Mouse (Mus musculus) gonadal fat pad, adult 2 months (tissue): ENCODE results near the gene Ccndbp1. TPM values are rescaled to one million over a fixed set of nuclear protein-coding genes. Genes with fewer than 3 reads are reported as not detected.

ENCODE experiments used
- polyA plus RNA-seq: library from polyadenylated mRNA; depleted of rRNA; stranded (reverse); fragments of >200 nt; gene quantifications from 2 replicates; pipeline ENCODE4 v1.2.3, GENCODE M21; 2012; rRNA removed

Gene Ccndbp1
- polyA plus RNA-seq, 1 experiment: 28.4 TPM

Other genes starting within 250 kb of the Ccndbp1 start
- gene Cdan1, start 158.3 kb upstream of the Ccndbp1 start, polyA plus RNA-seq: 13.9 and 16.4 TPM in 2 replicates
- gene Ttbk2, start 157.8 kb upstream of the Ccndbp1 start, polyA plus RNA-seq: 3.1 and 3.9 TPM in 2 replicates
- gene Ubr1, start 37.7 kb upstream of the Ccndbp1 start, polyA plus RNA-seq: 31.0 and 33.1 TPM in 2 replicates
- 10.7 and 12.2 TPM in 2 replicates for gene Tmem62, start 31.4 kb upstream of the Ccndbp1 start, polyA plus RNA-seq
- 0.04 and 0.11 TPM in 2 replicates for gene Epb42, start 28.7 kb downstream of the Ccndbp1 start, polyA plus RNA-seq
- 0.23 TPM in 1 of 2 replicates, not detected in the other for gene Tgm5, start 77.4 kb downstream of the Ccndbp1 start, polyA plus RNA-seq
- gene Tgm7, start 101.4 kb downstream of the Ccndbp1 start, polyA plus RNA-seq: not detected in 2 replicates
- 5.7 and 5.8 TPM in 2 replicates for gene Adal, start 132.0 kb downstream of the Ccndbp1 start, polyA plus RNA-seq
- gene Lcmt2, start 132.2 kb downstream of the Ccndbp1 start, polyA plus RNA-seq: 9.4 and 10.3 TPM in 2 replicates
- 22.5 and 26.1 TPM in 2 replicates for gene Tubgcp4, start 162.3 kb downstream of the Ccndbp1 start, polyA plus RNA-seq
- gene Zscan29, start 162.7 kb downstream of the Ccndbp1 start, polyA plus RNA-seq: 3.0 and 3.9 TPM in 2 replicates